Mouse (Mus musculus): Measurements from ENCODE around the gene Nudt5.

Nudt5 gene

DNA sequence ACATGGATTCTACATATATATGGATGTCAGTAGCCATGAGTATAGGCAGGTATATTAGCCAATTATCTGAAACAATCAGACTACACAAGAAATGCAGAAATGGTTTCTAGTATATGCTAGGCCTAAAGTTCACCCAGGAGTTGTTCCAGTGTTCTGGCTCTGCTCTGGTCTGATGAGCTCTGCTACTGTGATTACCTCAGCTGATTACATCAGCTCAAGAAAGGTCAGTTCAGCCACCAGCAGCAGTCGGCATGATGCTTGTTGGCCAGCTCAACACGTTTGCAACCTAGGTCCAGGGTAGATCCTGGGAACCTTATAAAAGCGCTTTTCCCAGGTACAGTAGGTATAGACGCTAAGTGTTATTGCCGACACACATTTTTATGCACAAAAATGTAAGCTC, 24.9 kb downstream of the Nudt5 start:
- no peak for DNase-seq

GRCm38 (mm10) chr2:5877446-5877845, 32.6 kb downstream of the Nudt5 start:
- no peak for DNase-seq

- DNase-seq = no peak
These were observed 44.0 kb downstream of the Nudt5 start for GRCm38 (mm10) chr2:5888865-5889264.

DNA sequence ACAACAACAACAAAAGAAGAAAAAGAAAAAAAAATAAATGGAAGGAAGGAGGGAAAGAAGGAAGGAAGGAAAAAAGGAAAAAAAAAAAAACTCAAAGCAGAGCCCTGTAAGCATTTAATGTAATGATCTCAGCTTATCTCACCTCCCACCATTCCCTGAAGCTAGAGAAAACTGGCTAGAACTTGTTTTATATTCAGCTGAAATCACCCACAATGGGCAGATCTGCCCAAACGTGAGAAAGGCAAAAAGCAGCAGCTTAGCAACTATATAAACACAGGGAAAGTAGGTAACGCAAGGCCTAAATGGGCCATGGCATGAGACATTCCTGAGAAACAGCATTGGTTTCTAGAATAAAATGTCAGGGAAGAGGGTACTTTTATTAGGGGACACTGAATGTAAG, 44.6 kb downstream of the Nudt5 start:
- no peak for DNase-seq

- no peak for DNase-seq
These were observed 49.5 kb downstream of the Nudt5 start for GRCm38 (mm10) chr2:5894296-5894695.

DNA sequence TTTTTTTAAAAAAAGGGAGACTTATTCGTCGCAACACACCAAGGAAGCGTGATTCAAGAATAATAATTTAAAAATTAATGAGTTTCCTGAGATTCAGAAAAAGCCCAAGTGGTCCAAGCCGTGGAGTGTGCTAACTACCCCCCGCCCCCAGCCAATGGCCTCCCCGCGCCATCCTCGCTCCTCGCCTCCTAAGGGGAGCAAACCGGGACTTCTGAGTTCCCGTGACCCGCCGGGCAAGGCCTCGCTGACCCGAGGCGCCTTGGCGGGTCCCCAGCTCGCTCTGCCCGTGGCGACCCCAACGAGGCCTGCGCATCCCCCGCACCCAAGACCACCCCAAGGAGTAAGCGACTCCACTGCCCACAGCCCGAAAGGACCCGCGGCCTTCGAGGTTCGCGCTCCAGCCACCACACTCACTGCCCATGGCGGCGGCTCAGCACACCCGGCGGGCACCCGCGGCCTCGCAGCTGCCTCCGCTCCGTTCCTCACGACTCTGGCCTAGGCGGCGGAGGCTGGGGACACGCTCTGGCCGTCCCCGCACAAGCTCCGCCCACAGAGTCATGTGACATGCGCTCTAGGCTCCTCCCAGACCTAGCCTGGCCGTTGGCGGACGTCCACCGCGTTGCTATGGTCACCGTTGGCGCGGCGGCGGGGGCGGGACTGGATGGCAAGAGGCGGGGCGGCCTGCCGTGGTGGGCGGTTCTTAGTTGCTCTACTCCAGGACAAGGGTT, 50.2 kb downstream of the Nudt5 start, which contains the start of gene Sec61a2:
Gene Sec61a2, minus strand, starts transcription at position 590 of the 728 bp plus-strand sequence.
- peak; percentile 99 for DNase-seq

DNA sequence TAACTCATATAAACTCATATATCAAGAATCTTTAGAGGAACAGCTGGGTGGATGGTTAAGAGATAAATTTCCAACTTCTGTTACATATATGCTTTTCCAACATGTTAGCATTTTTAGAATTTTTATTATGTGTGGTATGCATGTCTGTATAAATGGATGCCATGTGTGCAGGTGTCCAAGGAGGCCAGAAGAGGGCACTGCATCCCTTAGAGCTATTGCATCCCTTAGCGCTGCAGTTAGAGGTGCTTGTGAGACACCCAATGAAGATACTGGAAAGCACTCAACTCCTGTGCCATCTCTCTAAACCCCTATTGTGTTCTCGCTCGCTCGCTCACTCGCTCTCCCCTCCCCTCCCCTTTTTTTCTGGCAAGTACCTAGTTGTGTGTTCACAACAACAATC, 55.3 kb downstream of the Nudt5 start:
- DNase-seq = no peak

- DNase-seq = peak; percentile 82
These were observed 61.3 kb downstream of the Nudt5 start for GRCm38 (mm10) chr2:5906092-5906491.

DNA sequence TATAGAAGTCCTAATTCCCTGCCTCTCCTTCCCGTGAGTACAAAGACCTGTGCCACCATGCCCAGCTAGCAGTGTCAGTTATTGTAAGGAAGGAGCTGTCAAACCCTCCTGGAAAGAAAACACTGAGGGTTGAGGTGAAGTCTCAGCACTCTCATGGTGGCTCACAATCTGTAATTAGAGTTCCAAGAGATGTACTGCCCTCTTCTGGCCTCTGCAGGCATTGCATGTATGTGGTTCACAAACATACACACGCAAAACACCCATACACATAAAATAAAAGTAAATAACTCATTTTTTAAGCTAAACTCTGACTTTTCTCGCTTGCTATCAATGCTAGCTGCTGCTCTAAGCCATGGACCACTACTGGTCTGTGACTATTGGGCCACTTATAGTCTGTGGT, 61.8 kb downstream of the Nudt5 start:
- DNase-seq = peak; percentile 51

DNA sequence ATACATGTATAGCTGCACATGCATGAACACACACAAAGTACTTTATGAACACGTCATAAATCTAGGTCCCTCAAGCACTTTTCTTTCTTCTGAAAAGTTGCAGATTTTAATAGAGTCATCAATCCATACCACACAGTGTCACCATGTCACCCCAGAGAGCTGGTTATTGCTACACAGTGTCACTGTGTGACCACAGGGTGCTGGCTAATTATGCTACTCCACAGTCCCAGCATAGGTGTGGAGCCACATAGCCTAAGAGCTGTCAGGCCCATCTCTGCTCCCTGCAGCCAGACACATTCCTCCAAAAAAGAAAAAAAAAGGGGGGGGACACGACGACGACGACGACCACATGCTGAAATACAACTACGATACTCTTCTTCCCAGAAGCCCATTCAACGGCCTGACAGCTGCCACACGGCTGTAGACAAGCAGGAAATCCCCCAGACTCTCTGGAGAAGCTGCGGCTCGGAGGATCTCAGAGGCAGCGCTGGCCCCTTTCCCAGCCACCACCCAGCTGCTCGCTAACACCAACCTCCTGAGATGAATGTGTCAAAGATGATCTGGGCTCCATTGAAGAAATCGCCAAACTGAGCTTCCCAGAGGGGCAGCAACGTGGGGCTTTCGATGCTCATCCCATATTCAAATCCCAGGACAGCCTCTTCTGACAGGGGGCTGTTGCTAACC, 66.6 kb downstream of the Nudt5 start:
- peak; percentile 40 for DNase-seq
